Mouse (Mus musculus) intestine, postnatal 0 days (tissue): ENCODE results near the gene Gpr132. TPM values are rescaled to one million over a fixed set of nuclear protein-coding genes. Genes with fewer than 3 reads are reported as not detected.
A peak's percentile ranks its signal among the peaks of the same experiment; 100 is the strongest.

Experiments used
- ATAC-seq: fragments of 200-750 bp; cut with Nextera tagmentation; 2 replicates; pipeline ENCODE4 v1.8.0; 2017; ENCODE audit warnings: mild to moderate bottlenecking, moderate TSS enrichment, moderate library complexity
- H3K27ac ChIP-seq: fragments of 300-500 bp; sonication (generic); 2 replicates; pipeline ENCODE4 v1.5.1; 2014; ENCODE audit warnings: mild to moderate bottlenecking, low read depth, low read length, moderate library complexity
- H3K27me3 ChIP-seq: fragments of 300-500 bp; sonication (generic); replicated peaks from 2 replicates; pipeline ENCODE4 v1.6.1; 2014; ENCODE audit warnings: low read length, mixed read lengths; ENCODE audit not compliant: control insufficient read depth, insufficient read depth
- H3K36me3 ChIP-seq: fragments of 300-500 bp; sonication (generic); 2 replicates; pipeline ENCODE4 v1.6.1; 2014; ENCODE audit warnings: mild to moderate bottlenecking, moderate library complexity; ENCODE audit not compliant: control insufficient read depth, insufficient read depth
- H3K4me1 ChIP-seq: fragments of 300-500 bp; sonication (generic); replicated peaks from 2 replicates; pipeline ENCODE4 v1.6.1; 2014; ENCODE audit warnings: antibody characterized with exemption, low read length, mixed read lengths; ENCODE audit not compliant: control insufficient read depth, insufficient read depth
- H3K4me2 ChIP-seq: fragments of 300-500 bp; sonication (generic); replicated peaks from 2 replicates; pipeline ENCODE4 v1.6.1; 2014; ENCODE audit warnings: low read depth, mild to moderate bottlenecking, moderate library complexity
- H3K4me3 ChIP-seq: fragments of 300-500 bp; sonication (generic); 2 replicates; pipeline ENCODE4 v1.5.1; 2014; ENCODE audit warnings: low read depth, low read length
- H3K9ac ChIP-seq: fragments of 300-500 bp; sonication (generic); 2 replicates; pipeline ENCODE4 v1.6.1; 2014; ENCODE audit warnings: mild to moderate bottlenecking, low read depth, low read length
- H3K9me3 ChIP-seq: fragments of 300-500 bp; sonication (generic); 2 replicates; pipeline ENCODE4 v1.6.1; 2016; ENCODE audit warnings: mixed run types; ENCODE audit not compliant: control insufficient read depth
- CTCF ChIP-seq: sonication (generic); IDR thresholded peaks from 2 replicates; pipeline ENCODE4 v1.5.1; 2016; ENCODE audit warnings: low read depth, mild to moderate bottlenecking, control low read depth, antibody characterized with exemption, moderate library complexity
- WGBS: fragments of 180-500 bp; shearing (Covaris S2); extraction: QIAGEN DNeasy Blood & Tissue Kit; methylation state at CpG from one replicate; pipeline ENCODE4 v1.1.7; 2014; 5-methylcytosine and 5-hydroxymethylcytosine counted together
- polyA plus RNA-seq: library from polyadenylated mRNA; unstranded; fragments of >200 nt; fragmentation: Nextera tagmentation; extraction: Ambion mirVana; gene quantifications from 2 replicates; pipeline ENCODE4 v1.2.1, GENCODE M21; 2015

Gpr132 gene
- polyA plus RNA-seq, 1 experiment from 2014 or later: 0.30 TPM

GRCm38 (mm10) chr12:112858581-112859336, 9.3 kb downstream of the Gpr132 start:
- H3K4me1 ChIP-seq: no peaks in the 10 kb centered on the region
- 92% methylated on average over 9 of the region's 9 CpGs for WGBS
- no peak for ATAC-seq
- no peak for TF ChIP-seq CTCF
- no peak overlapping the region for H3K4me2 ChIP-seq
- H3K9me3 ChIP-seq: no peaks in the 10 kb centered on the region
- H3K36me3 ChIP-seq: no peaks in the 10 kb centered on the region
- H3K9ac ChIP-seq: no peak overlapping the region
- H3K4me3 ChIP-seq: no peak overlapping the region
- no peaks in the 10 kb centered on the region for H3K27me3 ChIP-seq
- no peak overlapping the region for H3K27ac ChIP-seq

DNA sequence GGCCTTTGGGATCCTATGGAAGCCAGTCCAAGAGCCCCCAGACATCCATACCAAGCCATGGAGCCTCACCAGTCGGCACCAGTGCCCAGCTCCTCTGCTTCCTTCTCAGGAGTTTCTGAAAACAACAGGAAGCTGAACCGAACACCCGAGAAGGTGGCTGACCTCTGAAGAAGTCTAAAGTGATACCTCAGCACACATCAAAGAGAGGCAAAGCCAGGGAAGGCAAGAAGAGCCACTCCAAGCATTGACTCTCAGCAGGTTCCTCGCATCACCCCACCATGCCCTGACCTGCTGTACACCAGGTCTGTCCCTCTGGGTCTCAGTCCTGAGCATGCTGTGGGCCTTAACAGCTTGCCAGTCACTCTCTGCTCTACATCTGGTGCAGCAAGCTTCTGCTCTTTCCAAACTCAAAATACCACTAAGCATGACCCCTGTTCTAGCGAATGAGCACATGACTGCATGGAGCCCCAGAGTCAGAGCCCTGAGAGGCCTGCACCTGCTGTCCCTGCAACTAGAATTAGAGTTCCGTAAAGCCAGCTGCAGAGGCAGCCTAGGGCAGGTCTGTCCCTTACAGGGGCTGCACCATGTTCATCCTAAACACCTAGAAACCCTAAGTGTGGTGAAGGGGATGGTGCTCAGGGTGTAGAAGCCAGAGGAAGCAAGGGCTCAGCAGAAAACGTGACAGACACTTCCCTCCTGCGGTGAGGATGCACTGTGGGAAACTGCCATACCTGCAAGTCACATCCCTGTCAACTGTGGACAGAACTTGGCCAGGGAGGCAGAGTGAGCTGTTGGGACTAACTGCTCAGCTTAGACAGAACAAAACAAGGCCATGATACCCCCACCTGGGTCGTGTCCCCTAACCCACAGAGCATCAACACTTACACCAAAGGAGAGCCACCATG, 10.8 kb downstream of the Gpr132 start:
- no peak for ATAC-seq
- Histone ChIP-seq H3K27ac (no peak overlapping the region), H3K27me3 (no peaks in the 10 kb centered on the region), H3K9me3 (no peaks in the 10 kb centered on the region), H3K4me1 (no peaks in the 10 kb centered on the region), H3K4me3 (no peak overlapping the region), H3K4me2 (no peak overlapping the region), H3K9ac (no peak overlapping the region), H3K36me3 (no peaks in the 10 kb centered on the region)
- 68% methylated on average over 9 of the region's 9 CpGs for WGBS
- TF ChIP-seq CTCF: no peak

DNA sequence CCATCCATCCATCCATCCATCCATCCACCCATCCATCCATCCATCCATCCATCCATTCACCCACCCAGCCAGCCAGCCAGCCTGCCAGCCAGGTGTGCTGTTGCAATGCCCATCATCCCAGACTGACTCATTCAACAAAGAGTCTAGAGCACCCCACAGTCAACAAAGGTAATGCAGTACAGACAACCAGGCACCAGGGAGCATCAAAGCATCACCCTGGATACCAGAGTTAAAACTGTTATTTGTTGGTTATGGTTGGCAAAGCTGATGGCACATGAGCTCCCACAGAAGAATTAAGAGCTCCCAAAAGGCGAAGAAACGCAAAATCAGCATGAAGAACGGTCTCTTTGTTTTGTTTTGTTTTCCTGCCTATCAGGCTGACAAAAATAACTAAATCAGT, 11.7 kb downstream of the Gpr132 start:
- H3K27ac ChIP-seq: no peak overlapping the region
- no peak overlapping the region for H3K4me2 ChIP-seq
- no peaks in the 10 kb centered on the region for H3K36me3 ChIP-seq
- H3K4me3 ChIP-seq: no peak overlapping the region
- no peaks in the 10 kb centered on the region for H3K9me3 ChIP-seq
- H3K27me3 ChIP-seq: no peaks in the 10 kb centered on the region
- TF ChIP-seq CTCF: peak; percentile 38
- no peaks in the 10 kb centered on the region for H3K4me1 ChIP-seq
- ATAC-seq: no peak
- WGBS: 90% methylated on average over 3 of the region's 3 CpGs
- H3K9ac ChIP-seq: no peak overlapping the region

DNA sequence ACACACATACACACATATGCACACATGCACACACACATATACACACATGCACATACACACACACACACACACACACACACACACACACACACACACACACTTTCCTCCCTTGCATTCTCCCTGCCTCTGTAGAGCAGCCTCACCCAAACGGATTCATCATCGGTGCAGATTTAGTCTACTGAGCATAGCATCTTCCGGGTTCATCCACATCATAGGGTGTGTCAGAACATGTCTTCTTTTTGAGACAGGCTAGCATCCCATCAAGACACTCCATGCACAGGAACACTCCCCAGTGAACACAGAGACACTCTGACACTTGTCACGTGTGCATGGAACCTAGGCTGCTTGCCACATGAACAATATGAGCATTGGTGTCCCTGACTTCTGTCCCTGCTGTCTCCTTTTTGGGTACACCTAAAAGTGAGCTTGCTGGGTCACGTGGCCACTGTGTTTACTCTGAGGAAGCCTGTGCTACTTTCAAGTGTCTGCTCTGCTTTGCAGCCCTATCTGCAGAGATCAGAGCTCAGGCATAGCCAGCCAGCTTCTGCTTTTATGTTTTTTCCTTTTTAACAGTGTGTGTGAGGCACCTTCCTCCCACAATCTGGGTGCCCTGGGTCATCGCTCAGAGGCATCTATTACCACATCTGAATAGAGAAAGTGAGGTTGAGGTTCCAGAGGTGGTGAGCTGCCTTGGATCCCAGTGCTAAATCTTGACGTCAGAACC, 13.3 kb downstream of the Gpr132 start:
- 64% methylated on average over 7 of the region's 7 CpGs for WGBS
- Histone ChIP-seq H3K27me3 (no peaks in the 10 kb centered on the region), H3K4me2 (no peak overlapping the region), H3K4me1 (no peaks in the 10 kb centered on the region), H3K27ac (no peak overlapping the region), H3K4me3 (no peak overlapping the region), H3K36me3 (no peaks in the 10 kb centered on the region), H3K9ac (no peak overlapping the region), H3K9me3 (no peaks in the 10 kb centered on the region)
- no peak for ATAC-seq
- no peak for TF ChIP-seq CTCF

DNA sequence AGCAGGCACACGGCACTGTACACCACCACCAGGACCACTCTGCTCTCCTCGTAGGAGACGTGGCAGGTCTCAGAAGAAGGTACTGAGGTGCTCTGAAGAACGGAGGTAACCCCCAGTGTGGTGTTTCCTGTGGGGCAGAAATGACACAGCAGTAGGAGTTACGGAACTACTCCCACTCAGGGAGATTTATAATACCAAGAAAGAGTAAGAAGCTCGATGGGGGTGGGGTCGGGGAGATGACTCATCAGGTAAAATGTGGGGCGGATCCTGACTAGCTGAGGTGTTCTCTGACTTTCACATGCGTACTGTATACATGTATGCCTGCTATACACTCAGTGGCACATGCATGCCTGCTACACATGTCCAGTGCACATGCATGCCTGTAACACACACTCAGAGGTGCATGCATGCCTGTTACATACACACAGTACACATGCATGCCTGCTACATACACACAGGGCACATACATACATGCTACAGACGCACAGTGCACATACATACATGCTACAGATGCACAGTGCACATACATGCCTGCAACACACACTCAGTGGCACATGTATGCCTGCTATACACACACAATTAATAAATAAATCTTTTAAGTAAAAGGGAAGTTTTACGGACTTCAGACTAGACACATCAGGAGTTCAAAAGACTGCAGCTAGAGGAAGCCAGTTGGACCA, 14.8 kb downstream of the Gpr132 start:
- Histone ChIP-seq H3K27ac (no peak overlapping the region), H3K4me1 (no peaks in the 10 kb centered on the region), H3K9ac (no peak overlapping the region), H3K4me2 (no peak overlapping the region), H3K36me3 (no peaks in the 10 kb centered on the region), H3K9me3 (no peaks in the 10 kb centered on the region), H3K27me3 (no peaks in the 10 kb centered on the region), H3K4me3 (no peak overlapping the region)
- no peak for TF ChIP-seq CTCF
- WGBS: 63% methylated on average over 11 of the region's 11 CpGs
- ATAC-seq: no peak
